Mouse (Mus musculus): Measurements from ENCODE around the gene Cks1b. TPM values are rescaled to one million over a fixed set of nuclear protein-coding genes. Genes with fewer than 3 reads are reported as not detected.

Gene Cks1b
- total and polyA plus RNA-seq, 3 experiments, result 75.1 to 184 (median 99.8) TPM

DNA sequence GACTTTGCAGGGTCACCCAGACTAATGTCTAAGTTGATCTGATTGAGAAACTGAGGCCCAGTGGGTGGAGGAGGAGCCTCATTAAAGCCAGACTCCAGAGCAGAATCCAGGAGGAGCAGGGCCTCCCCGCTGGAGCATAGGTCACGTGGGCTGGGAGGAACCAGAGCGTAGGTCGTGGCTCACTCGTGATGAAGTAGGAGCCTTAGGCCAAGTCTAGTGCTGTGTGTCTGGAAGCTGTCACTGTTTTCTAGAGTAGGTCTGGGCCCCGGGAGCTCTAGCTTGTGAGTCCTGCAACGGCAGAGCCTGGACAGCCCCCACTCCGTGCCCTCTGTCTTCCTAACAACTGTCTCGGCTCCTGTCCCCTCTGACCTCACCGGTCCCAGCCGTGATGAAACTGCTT lies 50.8 kb downstream of the Cks1b start:
- no peaks in the 10 kb centered on the region for H3K36me3 ChIP-seq (replicated peaks)
- peaks cover 5% of the 10 kb centered on the region; the same call in 1 of the 2 replicates for H3K4me1 ChIP-seq (ENCODE audit: insufficient read depth, low read depth, low read length)
- no peaks in the 10 kb centered on the region for H3K9me3 ChIP-seq (replicated peaks)
- DNase-seq (ENCODE audit: low spot score) (no peak), ATAC-seq (ENCODE audit: extremely low read depth, insufficient number of reproducible peaks, low FRiP score, poor library complexity, severe bottlenecking) (no peak)
- no peak for TF ChIP-seq CTCF (IDR thresholded peaks at IDR 0.05; ENCODE audit: low read depth, low read length)
- no peak for TF ChIP-seq GATA2 (IDR thresholded peaks at IDR 0.05; ENCODE audit: borderline replicate concordance, low read depth, low read length)
- no peak for TF ChIP-seq GATA1 (IDR thresholded peaks at IDR 0.05; ENCODE audit: borderline replicate concordance, low read length)
- TF ChIP-seq POLR2AphosphoS5 (IDR thresholded peaks at IDR 0.05; ENCODE audit: insufficient replicate concordance, low read depth, low read length), result no peak
- TF ChIP-seq TAL1 (conservative IDR thresholded peaks at IDR 0.05; ENCODE audit: low read depth, low read length), result no peak
- H3K27me3 ChIP-seq (ENCODE audit: insufficient read depth, low read length), result peaks cover 51% of the 10 kb centered on the region
- no peak overlapping the region for H3K4me3 ChIP-seq (ENCODE audit: low read depth, low read length)

DNA sequence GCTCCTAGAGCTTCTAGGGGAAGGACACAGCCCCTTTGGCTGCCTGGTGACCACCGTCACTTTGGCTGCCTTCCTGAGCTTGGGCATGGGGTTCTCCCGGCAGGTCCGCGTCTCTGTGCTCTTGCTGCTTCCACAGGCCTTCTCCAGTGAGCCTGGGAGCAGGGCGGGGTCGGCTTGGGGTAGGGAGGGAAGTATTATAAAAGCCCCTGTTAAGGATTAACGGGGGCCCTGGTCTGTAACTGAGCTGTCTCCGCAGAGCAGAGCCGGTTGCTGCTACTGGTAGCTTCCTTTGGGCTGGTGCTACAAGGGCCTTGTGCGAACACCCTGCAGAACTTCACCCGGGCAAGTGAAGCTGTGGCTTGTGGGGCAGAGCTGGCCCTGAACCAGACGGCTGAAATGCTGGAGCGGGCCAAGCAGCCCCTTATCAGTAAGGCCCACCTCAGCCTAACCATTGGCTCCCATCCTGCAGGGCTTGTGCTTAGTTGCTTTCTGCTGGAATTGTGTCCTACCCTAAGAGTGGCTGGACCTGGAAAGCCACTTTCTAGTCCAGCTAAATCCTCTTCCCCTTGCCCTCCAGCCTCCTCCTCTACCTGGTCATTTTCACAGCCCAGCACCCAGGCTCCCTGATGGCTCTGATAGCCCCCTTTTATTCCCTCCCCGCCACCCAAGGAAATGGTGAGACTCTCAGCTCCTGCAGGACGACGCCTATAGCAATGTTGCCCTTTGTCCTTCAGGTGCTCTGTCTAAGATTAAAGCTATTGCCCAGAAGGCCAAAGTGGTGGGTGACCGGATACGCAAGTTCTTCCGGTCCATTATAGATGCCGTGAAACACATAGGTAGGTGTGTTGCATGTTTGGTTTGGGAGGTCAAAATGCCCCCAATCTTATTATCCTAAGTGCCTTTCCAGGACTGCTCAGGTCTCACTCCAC lies 52.4 kb downstream of the Cks1b start:
- H3K4me1 ChIP-seq (ENCODE audit: insufficient read depth, low read depth, low read length), result peaks cover 4% of the 10 kb centered on the region; the same call in 1 of the 2 replicates
- no peak for DNase-seq (ENCODE audit: low spot score)
- no peak overlapping the region for H3K4me3 ChIP-seq (ENCODE audit: low read depth, low read length)
- no peak for ATAC-seq (ENCODE audit: extremely low read depth, insufficient number of reproducible peaks, low FRiP score, poor library complexity, severe bottlenecking)
- TF ChIP-seq GATA2 (IDR thresholded peaks at IDR 0.05; ENCODE audit: borderline replicate concordance, low read depth, low read length) (no peak), TAL1 (conservative IDR thresholded peaks at IDR 0.05; ENCODE audit: low read depth, low read length) (no peak), GATA1 (IDR thresholded peaks at IDR 0.05; ENCODE audit: borderline replicate concordance, low read length) (no peak), POLR2AphosphoS5 (IDR thresholded peaks at IDR 0.05; ENCODE audit: insufficient replicate concordance, low read depth, low read length) (no peak), CTCF (IDR thresholded peaks at IDR 0.05; ENCODE audit: low read depth, low read length) (no peak)
- peaks cover 56% of the 10 kb centered on the region for H3K27me3 ChIP-seq (ENCODE audit: insufficient read depth, low read length)
- no peaks in the 10 kb centered on the region for H3K36me3 ChIP-seq (replicated peaks)
- no peaks in the 10 kb centered on the region for H3K9me3 ChIP-seq (replicated peaks)

Other genes starting within 250 kb of the Cks1b start
Only the 20 nearest of the 24 such genes appear.
- 42.6 and 54.5 TPM in 2 replicates for gene Mtx1, start 191.3 kb downstream of the Cks1b start, total RNA-seq (2014; fragmentation: Nextera tagmentation)
- gene Mtx1, start 191.3 kb downstream of the Cks1b start, total RNA-seq (2017), result 82.5 and 100 TPM in 2 replicates
- gene Mtx1, start 191.3 kb downstream of the Cks1b start, polyA plus RNA-seq (2012), result 311 and 404 TPM in 2 replicates
- gene Muc1, start 189.3 kb downstream of the Cks1b start, total RNA-seq (2014; fragmentation: Nextera tagmentation), result 0.34 TPM in 1 of 2 replicates, not detected in the other
- 0.06 and 0.16 TPM in 2 replicates for gene Muc1, start 189.3 kb downstream of the Cks1b start, total RNA-seq (2017)
- not detected in 2 replicates for gene Muc1, start 189.3 kb downstream of the Cks1b start, polyA plus RNA-seq (2012)
- 105 and 132 TPM in 2 replicates for gene Krtcap2, start 172.4 kb downstream of the Cks1b start, total RNA-seq (2014; fragmentation: Nextera tagmentation)
- gene Krtcap2, start 172.4 kb downstream of the Cks1b start, total RNA-seq (2017), result 86.4 and 106 TPM in 2 replicates
- gene Krtcap2, start 172.4 kb downstream of the Cks1b start, polyA plus RNA-seq (2012), result 145 and 167 TPM in 2 replicates
- gene Trim46, start 172.1 kb downstream of the Cks1b start, total RNA-seq (2014; fragmentation: Nextera tagmentation), result 1.8 and 10.1 TPM in 2 replicates
- gene Trim46, start 172.1 kb downstream of the Cks1b start, total RNA-seq (2017), result 0.64 and 0.76 TPM in 2 replicates
- gene Trim46, start 172.1 kb downstream of the Cks1b start, polyA plus RNA-seq (2012), result 2.7 and 2.8 TPM in 2 replicates
- 13.2 and 13.5 TPM in 2 replicates for gene Dpm3, start 159.0 kb downstream of the Cks1b start, total RNA-seq (2014; fragmentation: Nextera tagmentation)
- 47.7 and 54.5 TPM in 2 replicates for gene Dpm3, start 159.0 kb downstream of the Cks1b start, total RNA-seq (2017)
- gene Dpm3, start 159.0 kb downstream of the Cks1b start, polyA plus RNA-seq (2012), result 178 and 207 TPM in 2 replicates
- gene Slc50a1, start 147.8 kb downstream of the Cks1b start, total RNA-seq (2014; fragmentation: Nextera tagmentation), result not detected in 2 replicates
- 0.66 TPM in 1 of 2 replicates, not detected in the other for gene Slc50a1, start 147.8 kb downstream of the Cks1b start, total RNA-seq (2017)
- not detected in 2 replicates for gene Slc50a1, start 147.8 kb downstream of the Cks1b start, polyA plus RNA-seq (2012)
- gene Efna1, start 137.2 kb downstream of the Cks1b start, total RNA-seq (2014; fragmentation: Nextera tagmentation), result not detected in 2 replicates
- gene Efna1, start 137.2 kb downstream of the Cks1b start, total RNA-seq (2017), result 0.05 and 0.12 TPM in 2 replicates
- not detected in 2 replicates for gene Efna1, start 137.2 kb downstream of the Cks1b start, polyA plus RNA-seq (2012)
- not detected in 2 replicates for gene Efna3, start 95.4 kb downstream of the Cks1b start, total RNA-seq (2014; fragmentation: Nextera tagmentation)
- 0.06 TPM in 1 of 2 replicates, not detected in the other for gene Efna3, start 95.4 kb downstream of the Cks1b start, total RNA-seq (2017)
- gene Efna3, start 95.4 kb downstream of the Cks1b start, polyA plus RNA-seq (2012), result not detected in 2 replicates
- not detected in 2 replicates for gene Efna4, start 80.4 kb downstream of the Cks1b start, total RNA-seq (2014; fragmentation: Nextera tagmentation)
- 0.12 TPM in 1 of 2 replicates, not detected in the other for gene Efna4, start 80.4 kb downstream of the Cks1b start, total RNA-seq (2017)
- not detected in 2 replicates for gene Efna4, start 80.4 kb downstream of the Cks1b start, polyA plus RNA-seq (2012)
- not detected in 2 replicates for gene Adam15, start 68.4 kb downstream of the Cks1b start, total RNA-seq (2014; fragmentation: Nextera tagmentation)
- gene Adam15, start 68.4 kb downstream of the Cks1b start, total RNA-seq (2017), result 0.17 and 1.4 TPM in 2 replicates
- 0.05 and 0.10 TPM in 2 replicates for gene Adam15, start 68.4 kb downstream of the Cks1b start, polyA plus RNA-seq (2012)
- not detected in 2 replicates for gene Dcst2, start 56.4 kb downstream of the Cks1b start, total RNA-seq (2014; fragmentation: Nextera tagmentation)
- gene Dcst2, start 56.4 kb downstream of the Cks1b start, total RNA-seq (2017), result not detected in 2 replicates
- not detected in 2 replicates for gene Dcst2, start 56.4 kb downstream of the Cks1b start, polyA plus RNA-seq (2012)
- gene Dcst1, start 53.1 kb downstream of the Cks1b start, total RNA-seq (2014; fragmentation: Nextera tagmentation), result not detected in 2 replicates
- gene Dcst1, start 53.1 kb downstream of the Cks1b start, total RNA-seq (2017), result 0.06 and 0.22 TPM in 2 replicates
- gene Dcst1, start 53.1 kb downstream of the Cks1b start, polyA plus RNA-seq (2012), result not detected in 2 replicates
- 32.9 and 34.2 TPM in 2 replicates for gene Zbtb7b, start 23.6 kb downstream of the Cks1b start, total RNA-seq (2014; fragmentation: Nextera tagmentation)
- 23.3 and 31.4 TPM in 2 replicates for gene Zbtb7b, start 23.6 kb downstream of the Cks1b start, total RNA-seq (2017)
- gene Zbtb7b, start 23.6 kb downstream of the Cks1b start, polyA plus RNA-seq (2012), result 123 and 126 TPM in 2 replicates
- 3.7 and 6.7 TPM in 2 replicates for gene Lenep, start 15.6 kb downstream of the Cks1b start, total RNA-seq (2014; fragmentation: Nextera tagmentation)
- gene Lenep, start 15.6 kb downstream of the Cks1b start, total RNA-seq (2017), result 0.98 and 1.8 TPM in 2 replicates
- 0.03 and 0.12 TPM in 2 replicates for gene Lenep, start 15.6 kb downstream of the Cks1b start, polyA plus RNA-seq (2012)
- 19.7 and 22.0 TPM in 2 replicates for gene Flad1, start 6.5 kb downstream of the Cks1b start, total RNA-seq (2014; fragmentation: Nextera tagmentation)
- gene Flad1, start 6.5 kb downstream of the Cks1b start, total RNA-seq (2017), result 18.0 and 22.0 TPM in 2 replicates
- gene Flad1, start 6.5 kb downstream of the Cks1b start, polyA plus RNA-seq (2012), result 12.5 and 17.8 TPM in 2 replicates
- gene Shc1, start 60 bp upstream of the Cks1b start, total RNA-seq (2014; fragmentation: Nextera tagmentation), result 61.7 and 124 TPM in 2 replicates
- gene Shc1, start 60 bp upstream of the Cks1b start, total RNA-seq (2017), result 40.9 and 47.6 TPM in 2 replicates
- gene Shc1, start 60 bp upstream of the Cks1b start, polyA plus RNA-seq (2012), result 111 and 118 TPM in 2 replicates
- 30.9 and 62.1 TPM in 2 replicates for gene Pygo2, start 11.8 kb upstream of the Cks1b start, total RNA-seq (2014; fragmentation: Nextera tagmentation)
- gene Pygo2, start 11.8 kb upstream of the Cks1b start, total RNA-seq (2017), result 20.9 and 22.2 TPM in 2 replicates
- 201 and 246 TPM in 2 replicates for gene Pygo2, start 11.8 kb upstream of the Cks1b start, polyA plus RNA-seq (2012)
- 9.0 and 12.1 TPM in 2 replicates for gene Pbxip1, start 18.3 kb upstream of the Cks1b start, total RNA-seq (2014; fragmentation: Nextera tagmentation)
- gene Pbxip1, start 18.3 kb upstream of the Cks1b start, total RNA-seq (2017), result 15.0 and 16.4 TPM in 2 replicates
- gene Pbxip1, start 18.3 kb upstream of the Cks1b start, polyA plus RNA-seq (2012), result 8.3 and 9.0 TPM in 2 replicates
- 12.1 and 17.8 TPM in 2 replicates for gene Pmvk, start 36.2 kb upstream of the Cks1b start, total RNA-seq (2014; fragmentation: Nextera tagmentation)
- 46.6 and 48.1 TPM in 2 replicates for gene Pmvk, start 36.2 kb upstream of the Cks1b start, total RNA-seq (2017)
- gene Pmvk, start 36.2 kb upstream of the Cks1b start, polyA plus RNA-seq (2012), result 14.9 and 26.1 TPM in 2 replicates
- not detected in 2 replicates for gene Kcnn3, start 101.8 kb upstream of the Cks1b start, total RNA-seq (2014; fragmentation: Nextera tagmentation)
- under 0.01 and 0.16 TPM in 2 replicates for gene Kcnn3, start 101.8 kb upstream of the Cks1b start, total RNA-seq (2017)
- not detected in 2 replicates for gene Kcnn3, start 101.8 kb upstream of the Cks1b start, polyA plus RNA-seq (2012)

All from G1E (cell line).